Mouse (Mus musculus): ENCODE measurements around the gene Rpf1.

The Rpf1 gene

GRCm38 (mm10) chr3:146500003-146500809 lies 21.0 kb downstream of the Rpf1 start:
- DNase-seq: peak; percentile 50

- DNase-seq: peak; percentile 87
Measured at GRCm38 (mm10) chr3:146499431-146500002, 21.7 kb downstream of the Rpf1 start, which contains the start of the genes Spata1 and Gng5. Gene Spata1 (minus strand): TSS chr3:146499753. Gene Gng5 (plus strand): TSS chr3:146499807.

DNA sequence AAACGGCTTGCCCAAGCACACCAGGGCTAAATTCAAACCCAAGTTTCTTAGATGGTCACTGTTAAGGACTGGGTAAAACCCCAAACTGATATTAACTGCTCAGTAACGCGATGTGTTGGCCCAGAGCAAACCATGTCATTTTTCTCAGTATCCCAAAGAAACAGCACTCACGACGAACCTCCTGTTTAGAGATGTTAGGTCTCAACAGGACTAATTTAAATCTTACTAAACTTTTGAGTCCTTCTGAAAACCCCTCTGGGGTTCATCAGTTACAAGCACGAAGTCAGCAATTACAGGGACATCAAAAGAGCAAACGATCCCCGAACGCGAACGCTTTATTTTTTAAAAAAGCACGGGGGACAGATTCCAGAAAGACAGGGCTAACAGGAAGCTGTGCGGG lies 22.2 kb downstream of the Rpf1 start:
- DNase-seq: no peak

DNA sequence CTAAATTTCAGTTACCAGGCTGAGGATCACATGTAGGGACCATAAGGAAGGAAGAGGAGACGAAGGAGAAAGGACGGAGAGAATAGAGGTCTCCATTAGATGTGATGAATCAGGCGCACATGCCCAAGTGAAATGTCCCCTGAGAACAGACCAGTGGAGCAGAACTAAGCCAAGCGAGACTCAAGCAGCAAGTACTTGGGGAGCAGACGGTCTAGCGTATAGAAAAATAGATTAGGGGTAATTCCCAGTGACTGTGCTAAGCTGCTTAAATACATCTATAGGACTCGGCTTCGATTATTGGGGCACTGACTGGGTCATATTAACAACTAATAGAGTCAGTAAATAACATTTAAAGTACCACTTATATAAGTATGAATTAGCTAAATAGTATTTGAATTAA lies 26.3 kb downstream of the Rpf1 start:
- no peak for DNase-seq

DNA sequence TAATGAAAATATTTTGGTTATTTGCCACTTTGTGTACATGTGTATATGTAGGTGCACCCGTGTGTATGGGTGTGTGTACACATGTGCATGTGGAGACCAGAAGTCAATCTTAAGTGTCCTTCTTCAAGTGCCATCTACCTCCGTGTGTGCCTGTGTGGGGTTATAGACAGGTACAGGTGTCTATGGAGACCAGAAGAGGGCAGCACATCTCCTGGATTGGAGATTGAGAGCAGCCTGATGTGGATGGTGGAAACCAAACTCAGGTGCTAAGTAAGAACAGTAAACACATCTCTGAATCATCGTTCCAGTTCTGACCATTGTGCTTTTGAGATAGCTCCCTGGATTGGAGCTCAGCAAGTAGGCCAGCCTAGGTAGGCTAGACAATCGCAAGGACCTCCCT lies 34.8 kb downstream of the Rpf1 start:
- DNase-seq: no peak

DNA sequence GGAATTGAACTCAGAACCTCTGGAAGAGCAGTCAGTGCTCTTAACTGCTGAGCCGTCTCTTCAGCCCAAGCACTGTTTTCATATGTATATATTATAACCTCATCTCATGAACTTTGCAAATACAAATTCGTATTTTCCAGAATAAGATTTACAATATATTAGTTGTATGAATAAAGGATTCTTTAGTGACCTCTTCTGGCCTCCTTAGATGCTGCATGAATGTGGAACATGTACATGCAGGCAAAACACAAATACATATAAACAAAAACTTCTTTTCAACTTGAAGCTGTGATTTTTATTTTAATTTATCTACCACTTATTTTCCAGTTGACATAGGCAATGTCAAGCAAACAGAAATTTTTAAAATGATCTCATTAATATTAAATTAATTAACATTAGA lies 39.2 kb downstream of the Rpf1 start:
- DNase-seq: no peak

GRCm38 (mm10) chr3:146474428-146474827 lies 46.8 kb downstream of the Rpf1 start:
- DNase-seq: peak; percentile 64

DNA sequence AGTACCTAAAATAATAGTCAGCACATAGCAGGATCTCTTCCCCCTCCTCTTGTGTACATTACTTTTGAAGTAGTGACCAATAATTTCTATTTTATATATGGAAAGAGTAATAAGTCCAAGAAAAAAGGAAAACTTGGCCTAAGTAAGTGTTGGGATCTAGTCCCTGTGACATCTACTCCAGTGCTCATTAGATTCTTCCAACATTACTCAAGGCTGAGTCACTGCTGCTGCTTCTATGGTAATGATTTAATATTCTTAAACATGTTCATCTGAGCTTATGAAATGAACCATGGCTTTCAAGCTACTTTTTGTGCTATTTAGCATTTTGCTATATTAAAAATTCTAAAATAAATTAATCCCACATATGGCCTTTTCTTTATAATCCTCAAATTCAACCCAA lies 47.5 kb downstream of the Rpf1 start:
- no peak for DNase-seq

- no peak for DNase-seq
Measured at GRCm38 (mm10) chr3:146472657-146473056, 48.6 kb downstream of the Rpf1 start.

DNA sequence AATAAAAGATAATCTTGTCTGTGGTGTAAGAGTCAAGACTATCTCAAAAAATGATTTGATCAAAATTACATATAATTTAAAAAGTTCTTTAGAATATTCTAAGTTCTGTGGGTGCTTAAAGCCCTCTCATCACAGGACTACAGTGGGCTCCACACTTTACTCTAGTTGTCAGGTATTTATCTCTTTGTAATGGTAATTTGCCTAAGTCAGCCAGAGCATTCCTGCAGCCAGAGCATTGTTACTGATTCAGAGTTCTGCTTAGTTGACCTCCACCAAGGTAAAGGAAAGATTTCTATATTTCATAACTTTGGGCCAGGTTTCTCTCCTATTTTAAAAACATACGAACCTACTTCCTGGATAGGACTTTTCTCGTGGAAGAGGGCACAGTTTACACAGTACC lies 52.0 kb downstream of the Rpf1 start:
- no peak for DNase-seq

DNA sequence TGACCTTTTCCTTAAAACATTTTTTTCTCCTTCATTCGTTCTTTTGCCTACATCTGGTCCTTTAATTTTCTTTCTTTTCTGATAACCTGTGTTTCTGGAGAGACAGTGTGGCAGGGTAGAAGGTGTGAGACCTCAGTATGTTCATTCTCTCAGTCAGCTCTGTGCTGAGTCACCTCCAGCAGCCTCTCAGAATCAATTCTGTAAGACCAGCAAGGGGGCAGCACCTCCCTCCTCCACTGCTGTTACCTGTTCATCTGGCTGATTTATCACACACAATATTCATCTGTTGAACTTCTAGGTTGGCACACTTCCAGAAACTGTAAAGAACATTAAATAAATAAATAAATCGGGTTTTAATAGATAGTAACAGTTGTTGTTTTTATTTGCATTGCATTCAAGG lies 58.3 kb downstream of the Rpf1 start:
- no peak for DNase-seq

Measured in kidney, adult 9 months (tissue).